Mouse (Mus musculus): Measurements from ENCODE around the gene Chrna7.

The Chrna7 gene

DNA sequence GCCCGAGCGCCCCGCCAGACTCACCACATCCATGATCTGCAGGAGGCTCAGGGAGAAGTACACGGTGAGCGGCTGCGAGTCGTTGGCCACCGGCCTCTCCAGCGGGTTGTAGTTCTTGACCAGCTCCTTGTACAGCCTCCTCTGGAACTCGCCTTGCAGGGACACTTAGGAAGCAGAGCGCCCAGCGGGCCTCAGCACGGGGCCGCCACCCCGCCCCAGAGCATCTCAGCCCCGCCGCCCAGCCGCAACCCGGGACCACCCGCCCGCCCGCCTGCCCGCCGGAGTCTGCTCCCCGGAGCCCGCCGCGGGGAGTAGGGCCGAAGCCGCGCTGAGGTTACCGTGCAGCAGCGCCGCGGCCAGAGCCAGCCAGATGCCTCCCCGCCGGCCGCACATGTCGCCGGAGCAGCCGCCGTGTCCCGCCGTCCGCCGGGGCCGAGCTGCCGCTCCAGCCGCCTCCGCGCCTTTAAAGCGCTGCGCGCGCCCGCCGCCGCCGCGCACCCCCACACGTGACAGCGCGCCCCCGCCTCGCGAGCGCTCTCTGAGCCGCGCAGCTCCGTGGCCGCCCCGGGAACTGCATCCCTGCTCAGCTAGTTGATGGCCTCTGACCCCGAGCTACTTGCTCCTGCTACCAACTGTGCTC is at the start of gene Chrna7:
Gene Chrna7 (minus strand): TSS at position 486 of the 640 bp plus-strand sequence.
- peak in 1 of 2 experiments; percentile 38 for DNase-seq (ENCODE audit: low spot score in 2 of 2)

- no peak for DNase-seq (ENCODE audit: low spot score in 2 of 2)
Measured at GRCm38 (mm10) chr7:63249404-63249803, 37.0 kb upstream of the Chrna7 start.

GRCm38 (mm10) chr7:63237852-63238516 is 25.6 kb upstream of the Chrna7 start:
- DNase-seq (ENCODE audit: low spot score in 2 of 2) = no peak

- DNase-seq (ENCODE audit: low spot score in 2 of 2) = no peak
Measured at GRCm38 (mm10) chr7:63225066-63225780, 12.9 kb upstream of the Chrna7 start.

GRCm38 (mm10) chr7:63211641-63212083 is 707 bp downstream of the Chrna7 start:
- DNase-seq (ENCODE audit: low spot score in 2 of 2) = no peak

DNA sequence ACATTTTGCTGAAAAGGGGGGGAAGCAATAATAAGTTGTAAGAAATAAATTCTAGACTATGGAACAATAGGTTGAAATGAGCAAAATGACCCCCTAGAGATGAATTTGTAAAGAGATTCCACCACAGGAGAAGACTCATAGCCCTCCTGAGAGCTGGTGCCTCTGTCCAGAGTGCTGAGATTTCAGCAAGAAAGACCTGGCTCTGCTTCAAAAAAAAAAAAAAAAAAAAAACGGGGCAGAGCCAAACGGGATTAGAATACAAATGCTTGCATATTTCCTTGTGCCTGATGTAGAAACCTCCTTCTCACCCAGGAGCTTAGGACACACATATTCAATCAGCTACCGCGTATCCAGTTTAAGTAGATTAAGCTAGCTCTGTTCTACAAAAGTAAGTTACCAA is 2.9 kb downstream of the Chrna7 start:
- DNase-seq (ENCODE audit: low spot score in 2 of 2) = no peak

GRCm38 (mm10) chr7:63207137-63207536 is 5.2 kb downstream of the Chrna7 start:
- no peak for DNase-seq (ENCODE audit: low spot score in 2 of 2)

- DNase-seq (ENCODE audit: low spot score in 2 of 2) = no peak
Measured at GRCm38 (mm10) chr7:63195560-63195959, 16.8 kb downstream of the Chrna7 start.

DNA sequence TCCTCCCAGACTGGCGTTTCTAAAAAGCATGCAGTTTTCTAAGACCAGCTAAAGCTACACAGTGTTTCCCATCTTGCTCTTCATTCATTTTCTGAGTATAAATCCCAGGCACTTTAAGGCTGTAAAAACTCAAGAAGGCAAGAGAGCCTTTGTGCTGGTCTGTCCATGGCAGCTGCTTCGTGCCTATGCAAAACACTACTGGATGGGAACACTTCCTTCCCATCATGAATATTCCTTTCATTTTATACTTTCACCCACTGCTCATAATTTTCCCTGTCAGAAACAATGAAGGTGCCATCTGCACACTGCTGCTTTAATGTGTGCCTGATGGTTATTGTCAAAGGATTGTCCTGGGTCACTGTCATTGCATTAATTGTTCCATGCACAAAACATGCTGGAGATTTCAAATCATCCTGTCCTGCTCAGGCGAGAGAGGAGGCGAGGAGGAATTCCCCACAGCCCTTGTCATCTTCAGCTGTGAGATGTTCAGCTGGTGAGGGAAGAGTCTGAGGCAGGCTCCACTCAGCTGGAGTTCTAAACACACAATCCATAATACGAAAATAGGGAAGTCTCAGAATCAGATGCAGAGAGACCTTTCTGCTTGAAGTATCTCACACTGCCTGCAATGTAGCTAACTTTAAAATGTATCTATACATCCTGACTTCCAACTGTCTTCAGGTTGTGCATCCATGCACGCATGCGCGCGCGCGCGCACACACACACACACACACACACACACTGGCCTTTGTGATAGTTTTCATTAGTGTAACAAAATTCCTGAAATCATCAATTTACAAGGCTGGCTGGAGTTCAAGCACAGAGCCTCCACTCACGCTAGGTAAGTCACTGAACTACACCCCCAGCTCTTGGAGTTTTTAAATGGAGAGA is 22.5 kb downstream of the Chrna7 start:
- DNase-seq (ENCODE audit: low spot score in 2 of 2) = no peak

- DNase-seq (ENCODE audit: low spot score in 2 of 2) = no peak
Measured at GRCm38 (mm10) chr7:63170063-63170787, 42.1 kb downstream of the Chrna7 start.

DNA sequence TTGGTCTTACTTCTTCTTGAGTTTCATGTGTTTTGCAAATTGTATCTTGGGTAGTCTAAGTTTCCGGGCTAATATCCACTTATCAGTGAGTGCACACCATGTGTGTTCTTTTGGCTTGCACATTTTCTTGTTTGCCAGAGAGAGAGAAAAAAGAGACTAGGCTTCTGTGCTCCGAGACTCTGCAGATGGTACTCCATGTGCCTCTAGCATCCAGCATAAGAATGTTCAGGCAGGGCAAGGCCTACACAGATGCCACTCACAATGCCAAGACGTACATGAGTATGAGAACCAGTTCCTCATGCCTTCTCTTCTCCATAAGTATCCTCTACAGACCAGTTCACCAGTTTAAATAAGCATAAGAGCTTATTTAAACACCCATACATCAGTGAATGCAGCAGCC is 47.8 kb downstream of the Chrna7 start:
- no peak for DNase-seq (ENCODE audit: low spot score in 2 of 2)

- no peak for DNase-seq (ENCODE audit: low spot score in 2 of 2)
Measured at GRCm38 (mm10) chr7:63162272-63162864, 50.0 kb downstream of the Chrna7 start.

- no peak for DNase-seq (ENCODE audit: low spot score in 2 of 2)
Measured at GRCm38 (mm10) chr7:63153239-63153638, 59.1 kb downstream of the Chrna7 start.

GRCm38 (mm10) chr7:63148740-63149139 is 63.6 kb downstream of the Chrna7 start:
- no peak for DNase-seq (ENCODE audit: low spot score in 2 of 2)

- DNase-seq (ENCODE audit: low spot score in 2 of 2) = no peak
Measured at GRCm38 (mm10) chr7:63148321-63148720, 64.0 kb downstream of the Chrna7 start.

DNA sequence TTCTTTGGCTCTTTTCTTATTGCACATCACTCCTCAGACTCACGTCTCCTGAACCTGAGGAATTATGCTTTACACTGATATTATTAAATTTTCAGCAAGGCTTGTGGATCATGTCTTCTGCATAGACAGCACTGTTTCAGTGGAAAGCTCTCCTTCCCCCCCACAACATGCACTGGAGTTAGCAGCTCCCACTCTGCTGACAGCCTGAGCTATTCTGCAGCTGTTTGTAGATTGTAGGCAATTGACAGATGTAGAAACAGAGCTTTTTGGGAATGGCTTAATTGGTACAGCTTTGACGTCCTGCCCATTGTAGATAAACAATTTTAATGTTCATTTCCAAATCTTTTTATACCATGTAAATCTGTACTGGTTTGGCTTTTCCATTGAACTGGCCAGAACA is 89.8 kb downstream of the Chrna7 start:
- no peak for DNase-seq (ENCODE audit: low spot score in 2 of 2)

- DNase-seq (ENCODE audit: low spot score in 2 of 2) = no peak
Measured at GRCm38 (mm10) chr7:63113671-63114070, 98.7 kb downstream of the Chrna7 start.

- no peak for DNase-seq (ENCODE audit: low spot score in 2 of 2)
Measured at GRCm38 (mm10) chr7:63113252-63113651, 99.1 kb downstream of the Chrna7 start.

- DNase-seq (ENCODE audit: low spot score in 2 of 2) = no peak
Measured at GRCm38 (mm10) chr7:63109348-63109747, 103.0 kb downstream of the Chrna7 start.

DNA sequence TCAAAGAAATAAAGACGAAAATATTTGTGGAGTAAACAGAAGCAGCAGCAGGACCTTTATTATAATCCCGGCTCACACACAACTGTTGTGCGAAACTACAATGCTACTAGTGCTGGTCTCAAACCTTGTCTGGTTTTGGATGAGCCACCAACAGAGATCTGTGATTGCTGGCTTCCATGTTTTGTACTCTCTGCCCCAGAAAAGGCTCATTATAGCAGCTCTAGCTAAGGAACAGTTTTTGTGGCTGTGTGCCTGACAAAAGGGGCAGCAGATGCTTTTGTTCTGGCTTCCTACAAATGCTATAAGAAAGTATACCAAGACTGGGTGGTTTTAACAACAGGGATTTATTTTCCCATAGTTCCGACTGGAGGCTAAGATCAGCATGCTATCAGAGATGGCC is 126.4 kb downstream of the Chrna7 start:
- DNase-seq (ENCODE audit: low spot score in 2 of 2) = no peak

All from spleen, postnatal 10 days (tissue).